Mouse (Mus musculus): ENCODE measurements around the gene Wdr73. TPM values are rescaled to one million over a fixed set of nuclear protein-coding genes. Genes with fewer than 3 reads are reported as not detected.

Gene Wdr73
- polyA plus RNA-seq, 1 experiment from 2014 or later, result 31.2 TPM

DNA sequence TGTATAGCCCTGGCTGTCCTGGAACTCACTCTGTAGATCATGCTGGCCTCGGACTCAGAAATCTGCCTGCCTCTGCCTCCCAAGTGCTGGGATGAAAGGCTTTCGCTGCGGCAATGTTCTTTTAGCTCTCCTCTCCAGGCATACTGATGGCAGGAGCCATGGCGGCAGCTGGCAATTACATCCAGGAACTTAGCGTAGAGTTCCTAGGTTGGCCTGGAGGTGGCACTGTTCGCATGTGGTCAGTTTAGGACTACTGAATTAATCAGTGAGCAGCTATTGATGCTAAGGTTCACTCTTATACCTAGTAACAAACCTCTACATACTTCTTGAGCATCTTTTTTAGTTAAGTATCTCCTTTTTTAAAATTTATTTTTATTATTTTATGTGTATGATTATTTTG, 43.9 kb downstream of the Wdr73 start:
- H3K9ac ChIP-seq (replicated peaks; ENCODE audit: low read depth, low read length), result no peak overlapping the region
- H3K27ac ChIP-seq (ENCODE audit: low read length), result no peak overlapping the region
- no peak overlapping the region for H3K4me2 ChIP-seq (replicated peaks; ENCODE audit: low read depth, low read length)
- H3K27me3 ChIP-seq (ENCODE audit: control insufficient read depth, insufficient read depth, low read length), result no peaks in the 10 kb centered on the region
- H3K4me3 ChIP-seq (ENCODE audit: low read depth, low read length), result no peak overlapping the region
- no peaks in the 10 kb centered on the region for H3K36me3 ChIP-seq (ENCODE audit: control insufficient read depth, insufficient read depth, low read length)
- H3K9me3 ChIP-seq (ENCODE audit: control insufficient read depth, low read depth, low read length), result no peaks in the 10 kb centered on the region
- 22% methylated on average over 6 of the region's 6 CpGs for WGBS
- H3K4me1 ChIP-seq (ENCODE audit: control insufficient read depth, insufficient read depth, low read length), result peaks cover 6% of the 10 kb centered on the region
- ATAC-seq (ENCODE audit: insufficient number of reproducible peaks, insufficient read depth, low FRiP score, low read depth), result no peak

DNA sequence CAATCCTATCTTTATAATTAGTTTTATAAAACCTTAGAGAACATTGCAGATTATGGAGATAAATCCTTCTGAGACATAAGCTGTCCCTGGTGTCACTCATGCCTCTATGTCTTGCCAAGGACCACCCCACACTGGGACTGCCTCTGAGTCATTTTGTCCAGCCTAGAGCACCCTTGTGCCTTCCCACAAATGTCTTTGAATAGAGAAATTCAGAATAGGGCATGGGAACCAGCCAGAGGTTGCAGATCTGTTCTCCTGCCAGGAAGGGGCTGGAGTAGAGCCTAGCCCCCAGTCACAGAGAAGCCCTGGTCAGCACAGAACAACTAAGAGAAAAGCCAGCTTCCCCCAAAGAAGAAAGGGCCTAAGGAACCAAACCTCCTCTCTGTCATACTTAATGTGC, 45.8 kb downstream of the Wdr73 start:
- H3K27me3 ChIP-seq (ENCODE audit: control insufficient read depth, insufficient read depth, low read length), result no peaks in the 10 kb centered on the region
- no peak overlapping the region for H3K9ac ChIP-seq (replicated peaks; ENCODE audit: low read depth, low read length)
- ATAC-seq (ENCODE audit: insufficient number of reproducible peaks, insufficient read depth, low FRiP score, low read depth), result no peak
- no peak overlapping the region for H3K4me2 ChIP-seq (replicated peaks; ENCODE audit: low read depth, low read length)
- no peaks in the 10 kb centered on the region for H3K36me3 ChIP-seq (ENCODE audit: control insufficient read depth, insufficient read depth, low read length)
- no peak overlapping the region for H3K27ac ChIP-seq (ENCODE audit: low read length)
- no peak overlapping the region for H3K4me3 ChIP-seq (ENCODE audit: low read depth, low read length)
- H3K9me3 ChIP-seq (ENCODE audit: control insufficient read depth, low read depth, low read length), result no peaks in the 10 kb centered on the region
- H3K4me1 ChIP-seq (ENCODE audit: control insufficient read depth, insufficient read depth, low read length), result no peaks in the 10 kb centered on the region

DNA sequence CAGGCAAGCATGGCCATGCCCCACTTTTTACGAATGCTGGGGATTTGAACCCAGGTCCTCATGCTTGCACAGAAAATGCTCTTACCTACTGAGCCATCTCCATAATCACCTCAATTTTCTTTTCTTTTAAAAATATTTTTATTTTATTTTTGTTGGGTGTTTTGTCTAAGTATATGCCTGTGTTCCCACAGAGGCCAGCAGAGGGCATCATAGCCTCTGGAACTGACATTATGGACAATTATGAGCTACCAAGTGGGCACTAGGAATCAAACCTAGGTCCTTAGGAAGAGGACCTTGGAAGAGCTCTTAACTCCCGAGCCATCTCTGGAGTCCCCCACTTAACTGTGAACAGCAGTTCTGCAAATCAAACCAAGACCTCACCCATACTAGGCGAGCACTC, 47.9 kb downstream of the Wdr73 start:
- Histone ChIP-seq H3K27me3 (ENCODE audit: control insufficient read depth, insufficient read depth, low read length) (no peaks in the 10 kb centered on the region), H3K36me3 (ENCODE audit: control insufficient read depth, insufficient read depth, low read length) (no peaks in the 10 kb centered on the region), H3K9me3 (ENCODE audit: control insufficient read depth, low read depth, low read length) (no peaks in the 10 kb centered on the region), H3K27ac (ENCODE audit: low read length) (no peak overlapping the region), H3K4me3 (ENCODE audit: low read depth, low read length) (no peak overlapping the region), H3K4me2 (replicated peaks; ENCODE audit: low read depth, low read length) (no peak overlapping the region), H3K4me1 (ENCODE audit: control insufficient read depth, insufficient read depth, low read length) (no peaks in the 10 kb centered on the region), H3K9ac (replicated peaks; ENCODE audit: low read depth, low read length) (no peak overlapping the region)
- WGBS, result 97% methylated on average over 3 of the region's 3 CpGs
- ATAC-seq (ENCODE audit: insufficient number of reproducible peaks, insufficient read depth, low FRiP score, low read depth), result no peak

DNA sequence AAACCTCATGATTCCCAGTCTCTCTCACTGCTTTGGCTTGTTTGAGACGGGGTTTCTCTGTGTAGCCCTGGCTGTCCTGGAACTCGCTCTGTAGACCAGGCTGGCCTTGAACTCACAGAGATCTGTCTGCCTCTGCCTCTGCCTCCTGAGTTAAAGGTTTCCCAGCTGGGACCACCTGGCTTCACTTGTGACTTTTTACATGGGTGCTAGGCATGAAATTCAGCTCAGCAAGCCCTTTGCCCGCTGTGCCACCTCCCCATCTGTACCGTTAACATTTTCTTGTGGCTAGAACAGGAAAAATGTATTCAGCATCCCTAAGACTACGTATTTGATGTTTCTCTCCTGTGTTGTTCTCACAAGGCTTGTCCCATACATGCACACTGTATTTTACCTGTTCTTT, 50.5 kb downstream of the Wdr73 start:
- Histone ChIP-seq H3K9me3 (ENCODE audit: control insufficient read depth, low read depth, low read length) (no peaks in the 10 kb centered on the region), H3K4me3 (ENCODE audit: low read depth, low read length) (no peak overlapping the region), H3K9ac (replicated peaks; ENCODE audit: low read depth, low read length) (no peak overlapping the region), H3K4me2 (replicated peaks; ENCODE audit: low read depth, low read length) (no peak overlapping the region), H3K27ac (ENCODE audit: low read length) (no peak overlapping the region), H3K4me1 (ENCODE audit: control insufficient read depth, insufficient read depth, low read length) (no peaks in the 10 kb centered on the region), H3K36me3 (ENCODE audit: control insufficient read depth, insufficient read depth, low read length) (no peaks in the 10 kb centered on the region), H3K27me3 (ENCODE audit: control insufficient read depth, insufficient read depth, low read length) (no peaks in the 10 kb centered on the region)
- no peak for ATAC-seq (ENCODE audit: insufficient number of reproducible peaks, insufficient read depth, low FRiP score, low read depth)
- 85% methylated on average over 5 of the region's 5 CpGs for WGBS

DNA sequence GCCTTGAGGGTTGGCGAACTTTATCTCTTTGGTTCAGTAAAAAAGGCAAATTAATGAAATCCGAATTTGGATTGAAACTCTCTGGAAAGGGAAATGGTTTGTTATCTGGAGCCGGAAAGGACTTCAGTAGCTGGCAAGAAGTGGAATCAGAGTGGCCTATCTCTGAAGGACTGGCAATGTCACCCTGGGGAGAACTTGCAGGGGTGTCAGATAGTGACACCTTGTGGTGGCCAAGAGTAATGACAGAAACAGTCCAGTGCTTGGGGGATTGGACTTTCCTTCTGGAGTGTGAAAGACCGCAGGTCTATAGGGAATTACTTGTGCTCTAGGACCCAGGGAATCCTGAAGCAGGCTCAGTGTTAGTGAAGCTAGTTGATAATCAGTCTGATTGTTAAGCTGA, 51.4 kb downstream of the Wdr73 start:
- Histone ChIP-seq H3K9ac (replicated peaks; ENCODE audit: low read depth, low read length) (no peak overlapping the region), H3K4me2 (replicated peaks; ENCODE audit: low read depth, low read length) (no peak overlapping the region), H3K4me3 (ENCODE audit: low read depth, low read length) (no peak overlapping the region), H3K27me3 (ENCODE audit: control insufficient read depth, insufficient read depth, low read length) (no peaks in the 10 kb centered on the region), H3K36me3 (ENCODE audit: control insufficient read depth, insufficient read depth, low read length) (no peaks in the 10 kb centered on the region), H3K9me3 (ENCODE audit: control insufficient read depth, low read depth, low read length) (no peaks in the 10 kb centered on the region), H3K27ac (ENCODE audit: low read length) (no peak overlapping the region), H3K4me1 (ENCODE audit: control insufficient read depth, insufficient read depth, low read length) (no peaks in the 10 kb centered on the region)
- 27% methylated on average over 4 of the region's 4 CpGs for WGBS
- ATAC-seq (ENCODE audit: insufficient number of reproducible peaks, insufficient read depth, low FRiP score, low read depth), result 0 out of 2 replicates have a peak, but pooled peaks have one; percentile 14

DNA sequence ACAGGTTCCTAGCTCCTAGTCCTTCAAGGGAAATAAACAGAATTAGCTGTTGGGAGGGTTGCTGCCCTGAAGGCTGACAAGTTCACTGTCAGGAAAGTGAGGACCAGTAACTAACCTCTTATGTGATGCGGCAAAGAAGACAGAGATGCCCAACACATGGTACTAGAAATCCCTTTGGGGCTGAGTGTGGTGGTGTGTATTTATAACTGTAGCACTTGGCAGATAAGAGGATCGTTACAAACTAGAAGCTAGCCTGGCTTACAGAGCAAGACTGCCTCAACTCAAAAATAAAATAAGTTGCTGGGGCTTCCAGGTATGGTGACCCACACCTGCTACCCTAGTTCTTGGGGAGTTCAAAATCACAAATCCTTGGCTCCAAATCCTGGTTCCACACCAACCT, 51.8 kb downstream of the Wdr73 start:
- Histone ChIP-seq H3K9me3 (ENCODE audit: control insufficient read depth, low read depth, low read length) (no peaks in the 10 kb centered on the region), H3K27ac (ENCODE audit: low read length) (no peak overlapping the region), H3K36me3 (ENCODE audit: control insufficient read depth, insufficient read depth, low read length) (no peaks in the 10 kb centered on the region), H3K27me3 (ENCODE audit: control insufficient read depth, insufficient read depth, low read length) (no peaks in the 10 kb centered on the region), H3K4me2 (replicated peaks; ENCODE audit: low read depth, low read length) (no peak overlapping the region), H3K4me3 (ENCODE audit: low read depth, low read length) (no peak overlapping the region), H3K9ac (replicated peaks; ENCODE audit: low read depth, low read length) (no peak overlapping the region), H3K4me1 (ENCODE audit: control insufficient read depth, insufficient read depth, low read length) (no peaks in the 10 kb centered on the region)
- ATAC-seq (ENCODE audit: insufficient number of reproducible peaks, insufficient read depth, low FRiP score, low read depth), result no peak
- WGBS, result 69% methylated on average over 2 of the region's 2 CpGs

DNA sequence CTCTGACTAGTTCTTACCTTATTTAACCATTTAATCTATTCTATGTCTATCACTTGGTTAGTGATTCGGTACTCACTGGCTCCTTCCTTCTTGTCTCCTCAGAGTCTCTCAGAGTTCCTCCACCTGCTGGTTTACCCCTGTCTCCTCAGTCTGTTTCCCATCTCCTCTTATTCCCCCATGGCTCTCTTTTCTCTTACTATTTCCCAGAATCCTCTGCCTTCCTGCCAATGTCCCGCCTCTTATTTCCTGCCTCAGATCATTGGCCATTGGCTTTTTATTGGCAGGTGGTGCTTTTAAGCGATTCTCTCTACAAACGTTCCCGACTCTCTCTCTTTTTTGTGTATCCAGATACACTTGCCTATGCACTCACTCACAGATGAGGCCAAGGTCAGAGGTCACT, 54.4 kb downstream of the Wdr73 start:
- no peaks in the 10 kb centered on the region for H3K9me3 ChIP-seq (ENCODE audit: control insufficient read depth, low read depth, low read length)
- ATAC-seq (ENCODE audit: insufficient number of reproducible peaks, insufficient read depth, low FRiP score, low read depth), result no peak
- H3K4me2 ChIP-seq (replicated peaks; ENCODE audit: low read depth, low read length), result no peak overlapping the region
- no peak overlapping the region for H3K27ac ChIP-seq (ENCODE audit: low read length)
- H3K9ac ChIP-seq (replicated peaks; ENCODE audit: low read depth, low read length), result no peak overlapping the region
- H3K27me3 ChIP-seq (ENCODE audit: control insufficient read depth, insufficient read depth, low read length), result no peaks in the 10 kb centered on the region
- 0 out of 2 replicates have a peak, but pooled peaks cover 3% of the 10 kb centered on the region for H3K4me1 ChIP-seq (ENCODE audit: control insufficient read depth, insufficient read depth, low read length)
- H3K36me3 ChIP-seq (ENCODE audit: control insufficient read depth, insufficient read depth, low read length), result no peaks in the 10 kb centered on the region
- no peak overlapping the region for H3K4me3 ChIP-seq (ENCODE audit: low read depth, low read length)
- 80% methylated on average over 5 of the region's 5 CpGs for WGBS

DNA sequence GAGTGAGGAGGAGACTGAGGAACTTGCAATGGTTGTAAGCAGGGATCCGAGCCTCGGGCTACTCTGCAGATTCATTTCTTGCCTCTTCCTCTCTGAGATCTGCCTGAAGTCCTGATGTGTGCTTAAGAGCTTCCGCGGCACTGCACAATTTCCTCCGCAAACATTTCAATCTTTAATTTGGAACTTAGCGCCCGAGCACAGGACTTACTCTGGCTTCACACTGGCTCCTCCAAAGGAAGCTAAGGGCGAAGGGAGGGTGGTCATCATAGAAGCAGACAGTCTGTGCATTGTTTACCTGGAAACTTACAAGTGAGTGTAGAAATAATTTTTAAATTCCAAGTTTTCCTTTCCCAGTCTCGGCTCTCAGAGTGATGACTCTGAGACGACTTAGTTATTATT, 54.8 kb downstream of the Wdr73 start:
- Histone ChIP-seq H3K27ac (ENCODE audit: low read length) (no peak overlapping the region), H3K4me3 (ENCODE audit: low read depth, low read length) (no peak overlapping the region), H3K4me1 (ENCODE audit: control insufficient read depth, insufficient read depth, low read length) (0 out of 2 replicates have a peak, but pooled peaks cover 3% of the 10 kb centered on the region), H3K9ac (replicated peaks; ENCODE audit: low read depth, low read length) (no peak overlapping the region), H3K27me3 (ENCODE audit: control insufficient read depth, insufficient read depth, low read length) (no peaks in the 10 kb centered on the region), H3K9me3 (ENCODE audit: control insufficient read depth, low read depth, low read length) (no peaks in the 10 kb centered on the region), H3K36me3 (ENCODE audit: control insufficient read depth, insufficient read depth, low read length) (no peaks in the 10 kb centered on the region), H3K4me2 (replicated peaks; ENCODE audit: low read depth, low read length) (no peak overlapping the region)
- ATAC-seq (ENCODE audit: insufficient number of reproducible peaks, insufficient read depth, low FRiP score, low read depth), result no peak
- 81% methylated on average over 10 of the region's 10 CpGs for WGBS

DNA sequence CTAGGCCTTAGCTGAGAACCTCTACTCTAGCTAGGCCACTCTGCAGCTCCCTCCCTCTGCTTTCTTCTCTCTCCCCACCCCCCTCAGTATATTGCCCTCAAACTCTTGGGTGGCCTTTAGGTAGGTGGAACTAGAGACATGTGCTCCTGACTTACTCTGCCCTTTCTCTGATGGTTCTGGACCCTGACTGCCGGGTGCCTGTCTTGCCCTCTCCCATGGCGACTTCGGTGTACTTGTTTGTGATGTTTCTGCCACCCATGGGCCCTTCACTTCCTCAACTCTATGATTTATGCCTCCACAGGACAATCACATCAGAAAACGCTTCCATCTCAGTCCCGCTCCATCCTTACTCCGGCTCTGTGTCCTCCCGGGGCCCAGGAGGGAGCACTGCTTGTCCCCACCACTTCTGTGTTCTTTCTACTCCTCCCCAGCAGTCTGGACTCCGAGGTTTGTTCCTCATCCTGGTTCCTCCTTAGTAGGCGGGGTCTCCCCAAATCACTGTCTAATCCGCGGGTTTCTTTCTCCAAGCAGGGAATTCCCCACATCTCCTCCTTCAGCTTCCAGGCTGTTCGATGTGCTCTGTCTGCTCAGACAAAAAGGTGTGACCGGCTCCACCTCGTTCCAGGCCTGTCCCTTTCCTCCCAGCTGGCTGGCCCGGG, 55.3 kb downstream of the Wdr73 start:
- Histone ChIP-seq H3K4me2 (replicated peaks; ENCODE audit: low read depth, low read length) (no peak overlapping the region), H3K4me3 (ENCODE audit: low read depth, low read length) (no peak overlapping the region), H3K9me3 (ENCODE audit: control insufficient read depth, low read depth, low read length) (no peaks in the 10 kb centered on the region), H3K4me1 (ENCODE audit: control insufficient read depth, insufficient read depth, low read length) (0 out of 2 replicates have a peak, but pooled peaks cover 3% of the 10 kb centered on the region), H3K27me3 (ENCODE audit: control insufficient read depth, insufficient read depth, low read length) (no peaks in the 10 kb centered on the region), H3K36me3 (ENCODE audit: control insufficient read depth, insufficient read depth, low read length) (no peaks in the 10 kb centered on the region), H3K9ac (replicated peaks; ENCODE audit: low read depth, low read length) (no peak overlapping the region), H3K27ac (ENCODE audit: low read length) (no peak overlapping the region)
- no peak for ATAC-seq (ENCODE audit: insufficient number of reproducible peaks, insufficient read depth, low FRiP score, low read depth)
- 60% methylated on average over 15 of the region's 15 CpGs for WGBS

Measured in stomach, embryonic 14.5 days (tissue).